Mouse (Mus musculus): ENCODE measurements around the gene Ccl3.
A peak's percentile ranks its signal among the peaks of the same experiment; 100 is the strongest.

Ccl3 gene

GRCm38 (mm10) chr11:83649305-83649841 is at the start of gene Ccl3:
Gene Ccl3 (minus strand): TSS chr11:83649355.
- DNase-seq = no peak

- DNase-seq = no peak
Measured at GRCm38 (mm10) chr11:83692008-83692407, 42.9 kb upstream of the Ccl3 start.

- DNase-seq = no peak
Measured at GRCm38 (mm10) chr11:83689918-83690317, 40.8 kb upstream of the Ccl3 start.

GRCm38 (mm10) chr11:83675665-83676064 is 26.5 kb upstream of the Ccl3 start:
- DNase-seq = no peak

GRCm38 (mm10) chr11:83671743-83672142 is 22.6 kb upstream of the Ccl3 start:
- DNase-seq = no peak

- DNase-seq = no peak
Measured at GRCm38 (mm10) chr11:83663532-83663931, 14.4 kb upstream of the Ccl3 start.

- peak; percentile 21 to 50 for DNase-seq
Measured at GRCm38 (mm10) chr11:83662204-83662603, 13.0 kb upstream of the Ccl3 start, which contains the start of gene Ccl4. Gene Ccl4 (plus strand): TSS chr11:83662584.

- DNase-seq = no peak
Measured at GRCm38 (mm10) chr11:83658797-83659196, 9.6 kb upstream of the Ccl3 start.

- DNase-seq = no peak
Measured at GRCm38 (mm10) chr11:83657508-83657907, 8.4 kb upstream of the Ccl3 start.

- DNase-seq = no peak
Measured at GRCm38 (mm10) chr11:83654606-83655005, 5.5 kb upstream of the Ccl3 start.

GRCm38 (mm10) chr11:83646356-83647149 is 2.6 kb downstream of the Ccl3 start:
- DNase-seq = no peak

- DNase-seq = no peak
Measured at GRCm38 (mm10) chr11:83645521-83645920, 3.6 kb downstream of the Ccl3 start, which contains the start of gene Rpl9-ps1. Gene Rpl9-ps1 (minus strand): TSS chr11:83645621.

GRCm38 (mm10) chr11:83641216-83641615 is 7.9 kb downstream of the Ccl3 start:
- DNase-seq = peak in 1 of 2 experiments; percentile 3

GRCm38 (mm10) chr11:83640141-83640540 is 9.0 kb downstream of the Ccl3 start:
- peak; percentile 56 to 75 for DNase-seq

GRCm38 (mm10) chr11:83639533-83639932 is 9.6 kb downstream of the Ccl3 start:
- peak; percentile 43 to 47 for DNase-seq

GRCm38 (mm10) chr11:83638934-83639333 is 10.2 kb downstream of the Ccl3 start:
- peak in 1 of 2 experiments; percentile 15 for DNase-seq

- no peak for DNase-seq
Measured at GRCm38 (mm10) chr11:83636742-83637235, 12.4 kb downstream of the Ccl3 start.

- no peak for DNase-seq
Measured at GRCm38 (mm10) chr11:83634898-83635297, 14.3 kb downstream of the Ccl3 start.

- no peak for DNase-seq
Measured at GRCm38 (mm10) chr11:83634425-83634824, 14.7 kb downstream of the Ccl3 start.

GRCm38 (mm10) chr11:83632744-83633143 is 16.4 kb downstream of the Ccl3 start:
- no peak for DNase-seq

GRCm38 (mm10) chr11:83631065-83631464 is 18.1 kb downstream of the Ccl3 start:
- DNase-seq = no peak

GRCm38 (mm10) chr11:83630630-83631029 is 18.5 kb downstream of the Ccl3 start:
- no peak for DNase-seq

GRCm38 (mm10) chr11:83628808-83629207 is 20.3 kb downstream of the Ccl3 start:
- DNase-seq = no peak

- no peak for DNase-seq
Measured at GRCm38 (mm10) chr11:83623586-83623985, 25.6 kb downstream of the Ccl3 start.

All from thymus, postnatal 36 days (tissue).